Mouse (Mus musculus) MN1 (cell line): ENCODE measurements around the gene Tcl1.
"Not testable (repeated sequence)": the region's sequence is repeated elsewhere in the genome, so short reads cannot be mapped to it uniquely, and the experiment has no call there.

Experiments
- DNase-seq: peaks from one replicate; pipeline ENCODE4 v3.0.0-alpha.2; 2016; ENCODE audit warnings: low spot score

Gene Tcl1

GRCm38 (mm10) chr12:105181040-105181644 is 41.5 kb downstream of the Tcl1 start:
- DNase-seq: not testable (repeated sequence)

DNA sequence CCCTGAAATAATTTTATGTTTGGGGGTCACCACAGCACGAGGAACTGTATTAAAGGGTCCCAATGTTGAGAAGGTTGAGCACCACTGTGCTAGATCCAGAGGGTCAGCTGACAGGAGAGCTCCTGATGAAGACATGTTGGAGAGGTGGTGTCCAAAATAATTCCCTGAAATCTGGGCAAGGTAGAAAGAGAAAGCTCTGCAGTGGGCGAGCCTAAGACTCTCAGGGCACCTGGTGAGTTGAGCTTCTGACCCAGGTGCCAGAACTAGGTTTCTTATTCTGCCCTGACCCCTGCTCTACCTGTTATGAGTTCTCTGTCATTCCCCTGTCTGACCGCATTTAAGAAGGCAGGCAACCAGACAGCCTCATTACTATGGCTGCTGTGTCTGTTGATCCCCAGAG is 46.5 kb downstream of the Tcl1 start, which contains the start of gene Tcl1b5:
TSS of gene Tcl1b5 (plus strand) at position 301 of the 400 bp plus-strand sequence.
- not testable (repeated sequence) for DNase-seq

DNA sequence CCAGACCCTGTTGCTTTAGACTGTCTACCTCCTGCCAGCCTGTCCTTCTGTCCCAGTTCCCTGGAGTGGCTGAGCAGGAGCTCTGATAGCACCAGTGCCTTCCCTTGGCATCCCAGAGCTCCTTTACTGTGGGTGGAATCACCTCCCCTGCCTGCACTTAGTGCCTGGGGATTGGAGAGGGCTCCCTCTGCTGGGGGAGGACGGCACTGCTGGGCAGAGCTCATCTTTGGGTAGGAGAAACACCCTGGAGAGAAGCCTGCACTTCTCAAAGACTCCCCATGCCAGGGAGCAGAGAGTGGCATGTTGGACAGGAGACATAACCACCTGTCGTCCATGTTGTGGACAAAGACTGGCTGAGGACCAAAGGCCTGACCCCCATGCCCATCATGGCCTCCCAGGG is 48.3 kb downstream of the Tcl1 start:
- DNase-seq: not testable (repeated sequence)

DNA sequence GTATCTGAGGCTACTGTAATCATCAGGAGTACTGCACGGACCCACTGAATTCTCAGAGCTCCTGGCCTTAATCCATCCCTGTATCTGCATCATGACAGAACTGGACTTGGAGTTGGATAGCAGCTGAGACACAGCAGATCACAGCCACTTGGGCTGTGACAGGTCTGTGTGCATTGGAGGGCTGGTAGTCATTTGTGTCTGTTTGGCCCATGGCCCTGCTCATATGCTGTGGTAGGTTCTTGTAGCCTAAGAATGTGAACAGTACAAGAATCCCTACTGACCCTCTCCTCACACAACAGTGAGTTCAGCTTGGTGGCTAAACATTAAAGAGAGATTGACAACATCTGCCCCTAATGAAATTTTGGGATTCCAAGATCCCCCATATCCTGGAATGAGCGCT is 49.2 kb downstream of the Tcl1 start:
- DNase-seq: no peak
